Mouse (Mus musculus): ENCODE results near the gene Kctd3. TPM values are rescaled to one million over a fixed set of nuclear protein-coding genes. Genes with fewer than 3 reads are reported as not detected.
"Not testable (repeated sequence)": the region's sequence is repeated elsewhere in the genome, so short reads cannot be mapped to it uniquely, and the experiment has no call there.

Kctd3 gene
- polyA plus RNA-seq, 1 experiment, result 34.0 TPM

DNA sequence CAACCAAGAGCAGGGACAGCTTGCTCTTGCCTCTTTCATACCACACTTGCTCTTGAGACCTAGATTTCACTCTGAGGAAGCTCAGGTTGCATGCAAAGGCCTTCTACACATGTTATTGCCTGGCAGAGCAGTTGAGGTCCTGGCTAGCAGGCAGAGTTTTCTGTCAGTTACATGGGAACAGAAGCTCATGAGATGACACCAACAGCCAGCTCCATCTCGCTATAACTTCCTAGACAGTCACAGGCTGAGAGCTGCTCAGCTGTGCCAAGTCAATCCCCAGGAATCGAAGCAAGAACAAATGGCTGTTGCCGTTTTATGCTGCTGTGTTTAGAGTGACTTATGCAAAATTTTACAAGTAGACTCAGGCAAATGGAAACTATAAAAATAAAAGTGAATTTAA is 38.7 kb upstream of the Kctd3 start:
- WGBS, result 86% methylated on average over 3 of the region's 3 CpGs
- no peak overlapping the region for H3K4me3 ChIP-seq (replicated peaks; ENCODE audit: extremely low read depth, low read depth, low read length)
- no peak for TF ChIP-seq POLR2A (IDR thresholded peaks at IDR 0.05; ENCODE audit: borderline replicate concordance, extremely low read depth, low read depth, low read length)
- TF ChIP-seq CTCF (IDR thresholded peaks at IDR 0.05; ENCODE audit: insufficient read depth, low read length), result no peak
- no peak for DNase-seq
- no peaks in the 10 kb centered on the region for H3K4me1 ChIP-seq (ENCODE audit: control insufficient read depth, insufficient read depth, low read length)

- H3K4me1 ChIP-seq (ENCODE audit: control insufficient read depth, insufficient read depth, low read length), result no peaks in the 10 kb centered on the region
- DNase-seq, result no peak
- no peak for TF ChIP-seq CTCF (IDR thresholded peaks at IDR 0.05; ENCODE audit: insufficient read depth, low read length)
- no peak for TF ChIP-seq POLR2A (IDR thresholded peaks at IDR 0.05; ENCODE audit: borderline replicate concordance, extremely low read depth, low read depth, low read length)
- no peak overlapping the region for H3K4me3 ChIP-seq (replicated peaks; ENCODE audit: extremely low read depth, low read depth, low read length)
- WGBS, result 43% methylated on average over 12 of the region's 12 CpGs
These were observed 33.6 kb upstream of the Kctd3 start for GRCm38 (mm10) chr1:189041261-189041660.

- Histone ChIP-seq H3K4me3 (replicated peaks; ENCODE audit: extremely low read depth, low read depth, low read length) (no peak overlapping the region), H3K4me1 (ENCODE audit: control insufficient read depth, insufficient read depth, low read length) (no peaks in the 10 kb centered on the region)
- TF ChIP-seq CTCF (IDR thresholded peaks at IDR 0.05; ENCODE audit: insufficient read depth, low read length), result no peak
- TF ChIP-seq POLR2A (IDR thresholded peaks at IDR 0.05; ENCODE audit: borderline replicate concordance, extremely low read depth, low read depth, low read length), result no peak
- 86% methylated on average over 5 of the region's 5 CpGs for WGBS
- DNase-seq, result no peak
These were observed 31.7 kb upstream of the Kctd3 start for GRCm38 (mm10) chr1:189039348-189039747.

GRCm38 (mm10) chr1:189032817-189033216 is 25.2 kb upstream of the Kctd3 start:
- WGBS, result 88% methylated on average over 2 of the region's 2 CpGs
- DNase-seq; H3K4me1 ChIP-seq (ENCODE audit: control insufficient read depth, insufficient read depth, low read length); H3K4me3 ChIP-seq (replicated peaks; ENCODE audit: extremely low read depth, low read depth, low read length): not testable (repeated sequence)

DNA sequence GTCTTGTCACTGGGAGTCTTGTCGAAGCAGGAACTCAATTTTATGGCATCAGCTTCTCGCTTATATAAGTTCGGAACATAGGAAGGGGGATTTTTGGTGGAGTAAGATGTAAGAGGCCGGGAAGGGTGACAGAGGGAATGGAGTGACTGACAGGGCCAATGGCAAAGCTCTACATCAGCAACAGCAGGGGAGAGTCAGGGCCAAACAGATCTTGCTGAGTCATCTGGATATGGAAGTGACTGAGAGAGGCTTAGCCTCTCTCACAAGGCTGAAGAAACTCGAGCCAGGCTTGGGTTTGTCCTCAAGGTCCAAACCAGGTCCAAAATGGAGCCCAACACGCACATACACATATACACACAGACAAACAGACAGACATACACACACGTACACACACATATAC is 23.3 kb upstream of the Kctd3 start:
- 72% methylated on average over 7 of the region's 7 CpGs for WGBS
- DNase-seq, result no peak
- no peak overlapping the region for H3K4me3 ChIP-seq (replicated peaks; ENCODE audit: extremely low read depth, low read depth, low read length)
- TF ChIP-seq CTCF (IDR thresholded peaks at IDR 0.05; ENCODE audit: insufficient read depth, low read length), result no peak
- TF ChIP-seq POLR2A (IDR thresholded peaks at IDR 0.05; ENCODE audit: borderline replicate concordance, extremely low read depth, low read depth, low read length), result no peak
- no peaks in the 10 kb centered on the region for H3K4me1 ChIP-seq (ENCODE audit: control insufficient read depth, insufficient read depth, low read length)

DNA sequence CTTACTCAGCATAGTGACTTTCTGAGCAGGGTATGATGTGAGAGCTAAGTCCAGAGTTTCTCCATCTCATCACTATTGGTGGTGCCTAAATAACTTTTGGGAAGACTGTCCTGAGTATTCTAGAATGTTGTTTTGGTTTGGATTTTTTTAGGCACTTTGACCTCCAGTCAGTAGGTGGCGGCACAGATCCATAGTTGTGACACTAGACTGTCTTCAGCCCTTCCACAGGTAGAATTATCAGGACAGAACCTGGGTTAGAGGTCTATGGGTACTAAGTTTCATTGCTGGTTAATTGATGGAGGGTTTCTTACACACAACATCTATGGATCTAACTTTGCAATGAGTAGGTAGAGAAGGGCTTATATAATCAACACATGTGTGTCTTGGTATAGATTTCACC is 20.6 kb upstream of the Kctd3 start:
- DNase-seq, result no peak
- TF ChIP-seq CTCF (IDR thresholded peaks at IDR 0.05; ENCODE audit: insufficient read depth, low read length) (peak; percentile 28; the same call in 1 of the 2 replicates), POLR2A (IDR thresholded peaks at IDR 0.05; ENCODE audit: borderline replicate concordance, extremely low read depth, low read depth, low read length) (no peak)
- Histone ChIP-seq H3K4me3 (replicated peaks; ENCODE audit: extremely low read depth, low read depth, low read length) (no peak overlapping the region), H3K4me1 (ENCODE audit: control insufficient read depth, insufficient read depth, low read length) (no peaks in the 10 kb centered on the region)
- 46% methylated on average over 1 of the region's 1 CpGs for WGBS

DNA sequence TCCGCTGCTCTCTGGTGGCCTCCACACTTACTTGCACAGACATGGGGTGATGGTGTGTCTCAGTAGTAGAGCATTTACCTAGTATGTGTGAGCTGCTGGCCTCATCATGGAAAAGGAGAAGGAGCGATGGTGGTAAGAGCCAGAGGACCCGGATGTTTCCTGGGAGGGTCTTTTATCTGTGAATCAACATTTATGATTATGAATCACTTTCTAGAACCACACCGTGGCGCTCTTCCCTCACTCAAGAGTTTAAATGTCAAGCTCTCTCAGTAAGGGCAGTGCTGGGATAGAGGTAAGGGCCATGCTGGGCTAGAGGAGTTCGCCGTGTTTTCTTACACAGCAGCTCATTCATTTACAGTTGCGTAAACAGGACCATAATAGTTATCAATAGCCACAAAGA is 19.2 kb upstream of the Kctd3 start:
- TF ChIP-seq POLR2A (IDR thresholded peaks at IDR 0.05; ENCODE audit: borderline replicate concordance, extremely low read depth, low read depth, low read length) (no peak), CTCF (IDR thresholded peaks at IDR 0.05; ENCODE audit: insufficient read depth, low read length) (peak; percentile 3; the same call in 1 of the 2 replicates)
- no peak for DNase-seq
- no peaks in the 10 kb centered on the region for H3K4me1 ChIP-seq (ENCODE audit: control insufficient read depth, insufficient read depth, low read length)
- H3K4me3 ChIP-seq (replicated peaks; ENCODE audit: extremely low read depth, low read depth, low read length), result no peak overlapping the region
- 40% methylated on average over 8 of the region's 8 CpGs for WGBS

DNA sequence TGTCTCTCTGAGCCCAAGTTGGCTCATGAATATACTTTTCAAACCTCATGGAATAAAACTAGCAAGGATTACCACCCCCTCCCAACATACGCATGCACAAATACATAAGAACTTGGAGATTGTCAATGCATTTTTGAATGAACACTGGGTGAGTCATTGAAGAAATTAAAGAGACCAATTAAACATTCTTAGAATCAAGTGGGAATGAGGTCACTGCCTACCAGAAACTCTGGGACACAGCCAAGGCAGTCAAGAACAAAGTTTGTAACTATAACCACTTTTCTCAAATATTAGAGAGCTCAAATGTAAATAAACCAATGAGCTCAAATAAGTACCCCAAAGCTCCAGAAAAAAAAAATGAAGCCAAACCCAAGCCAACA is 16.1 kb upstream of the Kctd3 start:
- DNase-seq, result no peak
- WGBS, result 62% methylated on average over 1 of the region's 1 CpGs
- no peak overlapping the region for H3K4me3 ChIP-seq (replicated peaks; ENCODE audit: extremely low read depth, low read depth, low read length)
- TF ChIP-seq POLR2A (IDR thresholded peaks at IDR 0.05; ENCODE audit: borderline replicate concordance, extremely low read depth, low read depth, low read length), result no peak
- no peak for TF ChIP-seq CTCF (IDR thresholded peaks at IDR 0.05; ENCODE audit: insufficient read depth, low read length)
- no peaks in the 10 kb centered on the region for H3K4me1 ChIP-seq (ENCODE audit: control insufficient read depth, insufficient read depth, low read length)

GRCm38 (mm10) chr1:189022925-189023700 is 15.5 kb upstream of the Kctd3 start:
- WGBS, result 33% methylated on average over 7 of the region's 7 CpGs
- DNase-seq, result no peak
- Histone ChIP-seq H3K4me1 (ENCODE audit: control insufficient read depth, insufficient read depth, low read length) (no peaks in the 10 kb centered on the region), H3K4me3 (replicated peaks; ENCODE audit: extremely low read depth, low read depth, low read length) (no peak overlapping the region)
- TF ChIP-seq POLR2A (IDR thresholded peaks at IDR 0.05; ENCODE audit: borderline replicate concordance, extremely low read depth, low read depth, low read length) (no peak), CTCF (IDR thresholded peaks at IDR 0.05; ENCODE audit: insufficient read depth, low read length) (peak; percentile 50; the same call in 1 of the 2 replicates)

GRCm38 (mm10) chr1:189015372-189015771 is 7.7 kb upstream of the Kctd3 start:
- no peak for TF ChIP-seq CTCF (IDR thresholded peaks at IDR 0.05; ENCODE audit: insufficient read depth, low read length)
- TF ChIP-seq POLR2A (IDR thresholded peaks at IDR 0.05; ENCODE audit: borderline replicate concordance, extremely low read depth, low read depth, low read length), result no peak
- Histone ChIP-seq H3K4me3 (replicated peaks; ENCODE audit: extremely low read depth, low read depth, low read length) (no peak overlapping the region), H3K4me1 (ENCODE audit: control insufficient read depth, insufficient read depth, low read length) (no peaks in the 10 kb centered on the region; the same call in 1 of the 2 replicates)
- no peak for DNase-seq
- WGBS, result 81% methylated on average over 2 of the region's 2 CpGs
